Mouse (Mus musculus): ENCODE measurements around the gene Ccdc181.
"Not testable (repeated sequence)": the region's sequence is repeated elsewhere in the genome, so short reads cannot be mapped to it uniquely, and the experiment has no call there.

Gene Ccdc181
- long read RNA-seq, experiment 1, transcript Ccdc181-201 (6 exons, 1,909 nt), result major isoform, 8 of 11 reads
- long read RNA-seq, experiment 1, partial matches to known transcripts, result 3 of 11 reads
- long read RNA-seq, experiment 1, other reads (novel, unspliced or antisense), result 0 of 11 reads
- long read RNA-seq, experiment 2, transcript Ccdc181-201 (6 exons, 1,909 nt), result major isoform, 7 of 16 reads
- long read RNA-seq, experiment 2, partial matches to known transcripts, result 7 of 16 reads
- long read RNA-seq, experiment 2, other reads (novel, unspliced or antisense), result 2 of 16 reads

GRCm38 (mm10) chr1:164275455-164275954, at the start of gene Ccdc181:
Gene Ccdc181, plus strand, starts transcription at chr1:164275585.
- intact Hi-C loops (cut with DNase I), result no loop called here

- intact Hi-C loops (cut with DNase I), result not testable (repeated sequence)
These were observed 43.3 kb upstream of the Ccdc181 start for GRCm38 (mm10) chr1:164231937-164232570.

GRCm38 (mm10) chr1:164233447-164233846, 41.9 kb upstream of the Ccdc181 start:
- intact Hi-C loops (cut with DNase I), result no loop called here

GRCm38 (mm10) chr1:164235078-164235477, 40.3 kb upstream of the Ccdc181 start:
- intact Hi-C loops (cut with DNase I), result no loop called here

DNA sequence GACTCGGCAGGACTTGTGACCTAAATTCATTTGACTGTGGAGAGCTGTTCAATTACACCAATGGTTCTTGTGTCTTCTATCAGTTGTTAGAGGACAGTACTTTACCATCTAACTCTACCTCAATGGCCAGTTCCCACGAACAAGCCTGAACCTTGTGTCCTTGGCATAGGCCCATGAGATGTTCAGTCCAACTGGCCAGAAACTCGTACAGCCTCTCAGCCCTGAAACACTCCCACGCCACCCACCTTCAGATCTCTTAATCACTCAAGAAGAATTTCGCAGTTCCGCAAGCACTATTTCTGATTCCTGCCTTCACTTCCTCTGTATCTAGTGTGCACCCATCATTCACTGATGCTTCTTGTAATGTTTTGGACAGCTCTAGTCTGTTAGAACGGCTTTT, 39.3 kb upstream of the Ccdc181 start:
- intact Hi-C loops (cut with DNase I), result no loop called here

- intact Hi-C loops (cut with DNase I), result no loop called here
These were observed 33.9 kb upstream of the Ccdc181 start for GRCm38 (mm10) chr1:164241494-164241893.

DNA sequence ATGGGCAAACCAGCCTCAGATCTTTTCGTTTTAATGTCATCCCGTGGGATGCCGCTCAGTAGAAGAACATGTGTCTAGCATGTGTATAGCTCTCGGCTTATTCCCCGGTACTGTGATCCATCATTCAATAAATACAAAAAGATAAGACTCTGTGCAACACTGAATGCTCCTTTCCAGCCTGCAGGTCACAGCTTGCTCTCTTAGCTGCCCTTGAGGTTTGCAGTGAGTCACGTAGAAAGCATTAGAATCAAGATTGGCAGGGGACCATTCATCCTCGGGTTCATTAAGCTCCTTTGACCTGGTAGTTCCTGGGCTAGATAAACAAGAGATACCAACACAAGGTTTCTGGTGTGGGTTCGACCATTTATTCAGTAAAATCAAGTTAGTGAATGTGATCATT, 32.6 kb upstream of the Ccdc181 start:
- intact Hi-C loops (cut with DNase I), result no loop called here

DNA sequence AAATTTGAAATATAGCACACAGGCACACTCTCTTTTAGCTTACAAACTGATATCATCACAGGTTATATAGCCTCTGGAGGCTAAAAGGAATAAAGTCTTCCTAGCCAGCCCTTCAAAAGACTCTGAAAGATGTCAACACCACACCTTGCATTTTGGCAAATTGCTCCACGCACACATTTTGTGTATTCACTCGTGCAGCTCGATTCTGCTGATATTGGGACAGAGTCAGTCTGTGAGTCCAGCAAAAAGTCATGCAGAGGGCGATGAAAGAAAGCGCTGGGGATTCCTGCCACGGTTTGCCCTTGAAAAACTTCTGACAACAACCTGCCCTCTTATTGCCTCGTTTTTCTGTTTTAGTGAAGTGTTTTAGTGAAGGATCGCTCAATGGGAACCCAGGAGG, 27.9 kb upstream of the Ccdc181 start:
- intact Hi-C loops (cut with DNase I), result no loop called here

DNA sequence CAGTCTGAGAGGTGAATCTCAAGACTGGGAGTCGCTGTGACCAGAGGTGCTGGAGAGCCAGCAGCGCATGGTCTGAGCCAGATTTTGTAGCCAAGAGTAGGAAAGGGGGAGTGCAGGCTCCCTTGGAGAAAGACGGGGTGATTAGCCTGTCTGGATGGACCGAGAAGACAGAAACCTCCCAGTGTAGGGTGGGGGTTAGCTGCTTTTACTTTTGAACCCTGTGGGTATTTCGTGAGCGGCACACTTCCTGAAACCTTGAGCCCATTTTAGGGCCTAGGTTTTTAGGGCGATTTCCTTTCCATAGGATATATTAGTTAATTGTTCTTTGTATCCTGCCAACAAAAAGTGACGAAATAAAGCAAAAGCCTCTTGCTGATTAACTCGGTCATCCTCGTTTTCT, 27.4 kb upstream of the Ccdc181 start:
- intact Hi-C loops (cut with DNase I), result no loop called here

DNA sequence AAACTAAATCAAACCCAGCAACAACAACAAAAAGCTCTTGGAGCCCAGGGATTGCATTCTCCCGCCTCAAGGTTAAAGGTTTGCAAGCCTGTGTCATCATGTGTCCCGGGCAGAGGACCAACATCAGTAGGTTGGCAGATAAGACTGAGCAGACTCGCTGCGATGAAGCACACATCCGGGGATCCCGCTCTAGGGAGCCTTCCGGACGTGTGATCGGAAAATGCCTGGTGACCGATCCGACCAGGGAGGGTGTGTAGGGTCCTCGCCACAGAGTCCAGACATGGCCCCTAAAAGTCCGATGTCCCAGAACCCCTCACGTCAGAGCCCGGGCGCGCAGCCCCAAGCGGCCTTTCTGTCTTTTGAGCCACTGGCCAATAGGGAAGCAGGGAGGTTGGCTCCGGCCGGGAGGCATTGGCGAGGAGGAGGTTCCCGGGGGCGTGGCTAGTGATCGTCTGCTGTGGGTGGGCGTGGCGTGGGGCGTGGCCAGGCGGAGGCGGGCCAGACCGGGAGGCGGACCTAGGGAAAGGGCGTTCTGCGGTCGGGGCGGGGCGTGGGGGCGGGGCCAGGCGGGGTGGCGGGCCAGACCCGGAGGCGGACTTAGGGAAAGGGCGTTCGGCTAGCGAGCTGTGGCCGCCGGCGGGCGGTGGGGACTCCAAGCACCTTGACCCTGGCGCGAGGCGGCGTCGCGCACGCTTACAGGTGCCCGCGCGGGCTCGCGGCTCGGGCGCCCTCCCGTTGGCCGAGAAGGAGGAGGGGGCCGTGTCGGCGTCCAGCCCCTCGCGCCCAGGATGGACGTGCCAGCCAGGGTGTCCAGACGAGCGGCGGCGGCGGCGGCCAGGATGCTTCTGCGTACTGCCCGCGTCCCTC, 26.7 kb upstream of the Ccdc181 start, which contains the start of gene Slc19a2:
Gene Slc19a2 (plus strand): TSS at position 582 of the 867 bp plus-strand sequence.
- intact Hi-C loops (cut with DNase I), result no loop called here

DNA sequence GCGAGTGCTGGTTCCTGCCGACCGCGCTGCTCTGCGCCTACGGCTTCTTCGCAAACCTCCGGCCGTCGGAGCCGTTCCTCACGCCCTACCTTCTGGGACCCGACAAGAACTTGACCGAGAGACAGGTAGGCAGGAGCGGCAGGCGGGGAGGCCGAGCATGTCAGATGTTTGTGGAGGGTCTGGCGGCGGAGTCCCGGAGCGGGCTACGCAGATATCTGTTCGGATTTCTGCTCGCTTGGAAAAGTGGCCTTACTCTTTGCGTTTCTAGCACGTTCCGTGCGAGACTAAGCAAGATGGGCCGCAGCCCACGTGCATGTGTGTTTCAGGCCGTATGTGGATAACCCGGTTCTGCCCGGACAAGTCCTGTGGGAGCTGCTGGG, 26.1 kb upstream of the Ccdc181 start:
- intact Hi-C loops (cut with DNase I), result no loop called here

DNA sequence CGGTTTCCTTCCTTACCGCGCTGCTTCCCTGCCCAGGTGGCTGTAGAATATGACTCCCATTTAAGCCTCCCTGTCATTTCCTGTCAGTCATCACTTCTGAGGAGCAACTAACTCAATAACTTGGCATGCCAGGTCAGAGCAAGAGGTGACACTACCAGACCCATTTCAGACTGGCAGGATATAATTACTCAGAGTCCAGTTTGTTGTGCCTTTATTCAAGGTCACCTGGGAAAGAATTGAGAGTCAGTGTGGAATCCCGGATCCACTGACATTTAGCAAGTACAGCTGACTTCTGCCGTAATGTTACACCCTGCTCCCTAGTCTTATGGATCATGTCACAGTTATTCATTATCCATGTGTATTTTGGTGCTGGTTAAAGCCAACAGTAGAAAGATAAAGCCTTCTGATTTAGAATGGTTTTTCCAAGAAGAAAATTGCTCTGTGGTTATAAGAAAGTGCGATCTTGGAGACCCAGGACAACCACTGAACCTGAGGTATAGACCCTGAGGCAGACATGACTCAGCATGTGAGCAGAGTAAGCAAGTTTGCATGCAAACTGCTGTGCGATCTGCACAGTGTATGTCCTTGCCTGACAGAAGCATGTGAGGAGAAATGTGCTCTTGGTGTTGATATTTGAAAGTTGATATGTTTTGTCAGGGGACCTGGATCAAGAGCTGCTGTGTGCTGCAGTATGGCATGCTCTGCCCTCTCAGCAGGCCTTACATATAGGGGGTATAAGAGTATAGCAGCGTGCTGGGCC, 24.8 kb upstream of the Ccdc181 start:
- intact Hi-C loops (cut with DNase I), result no loop called here

- intact Hi-C loops (cut with DNase I), result no loop called here
These were observed 23.9 kb upstream of the Ccdc181 start for GRCm38 (mm10) chr1:164251438-164251837.

- intact Hi-C loops (cut with DNase I), result no loop called here
These were observed 22.8 kb upstream of the Ccdc181 start for GRCm38 (mm10) chr1:164252551-164252950.

DNA sequence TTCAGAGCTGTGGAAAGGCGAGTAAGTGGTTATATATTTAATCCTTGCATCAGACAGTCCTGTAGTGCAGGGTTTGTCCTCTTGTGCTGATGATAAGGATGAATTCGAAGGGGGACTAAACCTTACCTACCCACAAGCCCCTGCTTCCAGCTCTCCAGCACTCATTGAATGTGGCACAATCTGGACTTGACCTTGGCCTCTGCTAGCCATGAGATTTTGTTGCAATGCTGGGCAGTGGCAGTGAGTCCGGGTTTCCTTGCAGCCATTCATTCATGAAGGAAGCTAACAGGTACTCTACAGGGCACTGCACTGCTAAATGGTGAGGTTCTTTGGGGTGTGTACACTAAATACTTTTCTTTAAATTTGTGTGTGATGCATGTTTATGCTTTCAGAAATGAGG, 20.5 kb upstream of the Ccdc181 start:
- intact Hi-C loops (cut with DNase I), result no loop called here

DNA sequence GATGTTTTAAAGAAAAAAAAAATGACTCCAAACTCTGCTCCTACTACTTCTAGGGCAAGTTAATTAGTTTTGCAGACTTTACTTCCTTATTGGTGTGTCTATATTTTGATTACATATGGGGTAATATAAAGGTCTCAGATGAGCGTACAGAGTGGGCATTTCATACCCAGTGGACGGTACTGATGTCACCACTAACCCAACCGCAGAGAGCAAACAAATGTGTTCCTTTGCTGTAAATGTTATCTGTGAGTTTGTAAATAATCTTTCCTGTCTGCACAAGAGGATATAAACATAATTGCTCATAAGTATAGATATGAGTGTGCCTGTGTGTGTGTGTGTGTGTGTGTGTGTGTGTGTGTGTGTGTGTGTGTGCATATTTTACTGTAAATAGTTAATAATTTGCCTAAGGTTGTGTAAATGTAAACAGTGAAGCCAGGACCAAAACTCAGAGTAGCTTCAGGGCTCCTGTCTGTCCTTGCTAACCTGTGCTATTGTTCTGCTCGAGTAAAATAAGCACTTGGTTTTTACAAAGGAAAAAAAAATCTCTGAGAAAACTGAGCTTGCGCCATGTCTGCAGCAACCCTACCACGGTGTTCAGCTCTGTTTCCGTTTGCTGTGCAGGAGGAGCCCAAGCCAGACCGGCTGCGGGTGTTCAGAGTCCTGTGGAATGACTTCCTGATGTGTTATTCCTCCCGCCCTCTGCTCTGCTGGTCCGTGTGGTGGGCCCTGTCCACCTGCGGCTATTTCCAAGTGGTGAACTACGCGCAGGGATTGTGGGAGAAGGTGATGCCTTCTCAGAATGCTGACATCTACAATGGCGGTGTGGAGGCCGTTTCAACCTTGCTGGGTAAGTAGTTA, 15.0 kb upstream of the Ccdc181 start:
- intact Hi-C loops (cut with DNase I), result no loop called here

DNA sequence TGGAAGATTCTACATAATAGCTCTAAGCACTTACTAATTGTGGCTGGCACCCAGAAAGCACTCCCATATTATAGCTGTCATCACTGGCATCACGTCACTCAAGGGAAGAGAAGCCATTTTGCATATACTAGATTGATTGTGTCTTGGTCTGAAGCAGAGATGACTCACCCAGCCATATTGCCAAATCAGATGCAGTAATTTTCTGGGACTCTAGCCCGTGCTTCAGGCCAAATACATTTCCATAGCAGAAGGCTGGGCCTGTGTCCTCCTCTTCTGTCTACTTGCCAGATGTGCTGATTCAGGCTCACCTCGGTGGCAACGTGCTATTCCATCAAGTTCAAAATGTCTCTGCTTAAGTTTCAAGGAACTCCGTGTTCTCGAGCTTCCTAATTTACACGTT, 13.8 kb upstream of the Ccdc181 start:
- intact Hi-C loops (cut with DNase I), result no loop called here

DNA sequence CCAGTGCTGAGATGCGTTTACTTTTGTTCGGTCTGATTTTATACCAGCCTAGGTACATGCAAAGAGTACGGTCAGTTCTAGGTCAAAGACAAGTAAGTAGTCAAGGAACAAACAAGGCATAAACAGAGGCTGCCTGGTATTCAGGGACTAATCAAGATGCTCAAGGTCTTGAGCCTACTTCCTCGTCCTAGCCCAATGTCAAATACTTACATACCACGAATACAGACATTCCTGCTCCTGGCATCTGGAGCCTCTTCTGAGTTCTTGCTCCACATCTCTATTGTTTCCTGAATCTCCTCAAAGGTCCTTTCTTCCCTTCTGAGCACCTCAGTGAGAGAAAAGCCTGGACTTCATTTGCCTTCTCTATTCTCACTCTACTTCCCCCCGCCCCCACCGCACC, 4.4 kb upstream of the Ccdc181 start:
- intact Hi-C loops (cut with DNase I), result no loop called here

DNA sequence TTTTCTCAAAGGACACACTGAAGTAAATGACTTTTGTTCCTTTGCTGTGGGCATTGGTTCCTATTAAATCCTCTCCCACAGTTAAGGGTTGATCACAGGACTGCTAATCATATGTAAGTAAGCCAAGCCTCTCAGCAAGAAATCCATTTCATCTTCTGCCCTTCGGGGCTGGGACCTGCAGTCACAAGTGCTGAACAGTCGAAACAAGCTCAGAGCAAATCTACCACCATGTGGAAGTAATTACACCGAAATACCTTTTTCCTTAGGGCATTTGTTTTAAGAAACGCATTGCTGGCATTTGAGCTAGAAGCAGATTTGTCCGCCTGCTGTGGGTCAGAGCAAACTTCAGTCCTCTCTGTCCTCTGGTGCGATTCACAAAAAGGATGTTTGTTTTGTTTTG, 1.7 kb upstream of the Ccdc181 start:
- intact Hi-C loops (cut with DNase I), result no loop called here

DNA sequence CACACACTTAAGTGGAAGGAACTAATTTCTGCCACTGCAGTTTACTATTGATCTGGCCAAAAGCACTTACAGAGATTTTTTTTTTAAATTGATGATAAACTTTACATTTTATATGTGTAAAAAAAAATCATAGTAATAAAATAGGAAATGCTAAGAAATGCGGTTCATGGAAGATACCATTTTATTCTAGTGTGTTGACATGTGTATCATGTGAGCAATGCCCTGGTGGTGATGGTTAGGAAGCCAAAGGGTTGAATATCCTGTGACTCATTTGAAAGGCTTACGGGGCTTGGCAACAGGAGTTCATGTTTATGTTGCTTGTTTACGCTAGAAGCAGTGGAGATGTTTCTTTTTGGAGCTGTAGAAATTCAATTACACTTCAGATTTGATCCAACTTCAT, 1.2 kb downstream of the Ccdc181 start:
- intact Hi-C loops (cut with DNase I), result no loop called here
